Mouse (Mus musculus) testis, postnatal 10 days (tissue): ENCODE data around the gene Kctd2.
"Not testable (repeated sequence)": the region's sequence is repeated elsewhere in the genome, so short reads cannot be mapped to it uniquely, and the experiment has no call there.

ENCODE experiments used
- DNase-seq: peaks from one replicate; pipeline ENCODE4 v3.0.0; 2021; ENCODE audit warnings: low spot score

Gene Kctd2

GRCm38 (mm10) chr11:115439906-115440595, 20.1 kb downstream of the Kctd2 start, which contains the start of gene Trim80:
TSS of gene Trim80 (plus strand) at chr11:115440545.
- DNase-seq: no peak

GRCm38 (mm10) chr11:115441417-115441816, 21.5 kb downstream of the Kctd2 start:
- DNase-seq: no peak

GRCm38 (mm10) chr11:115446906-115447305, 27.0 kb downstream of the Kctd2 start:
- DNase-seq: peak; percentile 64

- no peak for DNase-seq
Measured at GRCm38 (mm10) chr11:115447321-115447885, 27.5 kb downstream of the Kctd2 start.

- DNase-seq: no peak
Measured at GRCm38 (mm10) chr11:115448075-115448474, 28.1 kb downstream of the Kctd2 start.

- no peak for DNase-seq
Measured at GRCm38 (mm10) chr11:115448998-115449397, 29.1 kb downstream of the Kctd2 start.

- no peak for DNase-seq
Measured at GRCm38 (mm10) chr11:115450176-115450575, 30.2 kb downstream of the Kctd2 start.

- no peak for DNase-seq
Measured at GRCm38 (mm10) chr11:115451781-115452241, 31.9 kb downstream of the Kctd2 start.

GRCm38 (mm10) chr11:115452281-115452860, 32.4 kb downstream of the Kctd2 start:
- DNase-seq: no peak

- no peak for DNase-seq
Measured at GRCm38 (mm10) chr11:115453306-115453705, 33.4 kb downstream of the Kctd2 start.

- DNase-seq: not testable (repeated sequence)
Measured at GRCm38 (mm10) chr11:115454822-115455221, 34.9 kb downstream of the Kctd2 start.

GRCm38 (mm10) chr11:115455619-115456018, 35.7 kb downstream of the Kctd2 start:
- no peak for DNase-seq

GRCm38 (mm10) chr11:115456182-115456581, 36.3 kb downstream of the Kctd2 start:
- DNase-seq: no peak

GRCm38 (mm10) chr11:115457405-115457804, 37.5 kb downstream of the Kctd2 start:
- no peak for DNase-seq

GRCm38 (mm10) chr11:115460976-115461375, 41.0 kb downstream of the Kctd2 start:
- no peak for DNase-seq

- no peak for DNase-seq
Measured at GRCm38 (mm10) chr11:115461846-115462242, 41.9 kb downstream of the Kctd2 start.

GRCm38 (mm10) chr11:115462243-115462891, 42.4 kb downstream of the Kctd2 start, which contains the start of gene Slc16a5:
TSS of gene Slc16a5 (plus strand) at chr11:115462474.
- no peak for DNase-seq

- no peak for DNase-seq
Measured at GRCm38 (mm10) chr11:115463397-115463796, 43.5 kb downstream of the Kctd2 start.

GRCm38 (mm10) chr11:115464851-115465250, 44.9 kb downstream of the Kctd2 start:
- DNase-seq: no peak

GRCm38 (mm10) chr11:115467217-115467618, 47.3 kb downstream of the Kctd2 start:
- no peak for DNase-seq

- DNase-seq: no peak
Measured at GRCm38 (mm10) chr11:115472183-115472582, 52.3 kb downstream of the Kctd2 start.

GRCm38 (mm10) chr11:115473626-115474275, 53.8 kb downstream of the Kctd2 start:
- DNase-seq: peak; percentile 96
